ENCODE assay signal across 1 mouse cellular context in the genomic region with DNA sequence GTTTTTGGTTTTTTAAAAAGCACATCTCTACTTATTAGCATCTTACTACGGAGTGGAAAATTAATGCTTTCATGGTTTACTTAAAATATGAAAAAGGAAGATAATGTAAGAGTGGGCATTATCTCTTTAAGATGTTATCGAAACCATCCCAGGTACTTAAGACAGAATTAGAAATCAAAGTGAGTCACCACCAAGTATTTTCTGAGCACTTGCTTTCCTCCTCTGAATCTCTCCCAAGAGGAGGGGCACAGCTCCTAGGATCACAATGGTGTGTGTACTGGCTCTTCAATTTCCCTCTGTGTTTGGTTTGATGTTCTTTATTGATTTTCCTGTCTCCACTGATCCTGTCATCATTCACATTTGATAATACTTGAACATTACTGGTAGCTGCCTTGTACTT.
TF ChIP-seq lines count a peak whose summit lies in the region.

No protein-coding gene starts in this region.

TF ChIP-seq in MEL, 35 proteins besides CTCF, POLR2A, EP300 and RAD21:
- TF ChIP-seq GATA1 (IDR thresholded peaks at IDR 0.05; ENCODE audit: low read depth, low read length) = peak; percentile 19; the same call in 1 of the 2 replicates
